Mouse (Mus musculus) limb, embryonic 13.5 days (tissue): ENCODE results near the gene Fam185a. TPM values are rescaled to one million over a fixed set of nuclear protein-coding genes. Genes with fewer than 3 reads are reported as not detected.

Experiments
- ATAC-seq: fragments of 200-750 bp; cut with Nextera tagmentation; 2 replicates; pipeline ENCODE4 v1.8.0; 2017; ENCODE audit warnings: low read depth, moderate number of reproducible peaks, moderate TSS enrichment; ENCODE audit not compliant: low FRiP score
- H3K27ac ChIP-seq: fragments of 300-500 bp; sonication (generic); 2 replicates; pipeline ENCODE4 v1.5.1; 2015; ENCODE audit warnings: inconsistent platforms, mild to moderate bottlenecking, moderate library complexity
- H3K27me3 ChIP-seq: fragments of 300-500 bp; sonication (generic); 2 replicates; pipeline ENCODE4 v1.6.1; 2015; ENCODE audit warnings: mild to moderate bottlenecking, inconsistent platforms
- H3K36me3 ChIP-seq: fragments of 300-500 bp; sonication (generic); 2 replicates; pipeline ENCODE4 v1.6.1; 2015; ENCODE audit warnings: inconsistent platforms, mild to moderate bottlenecking, moderate library complexity
- H3K4me1 ChIP-seq: fragments of 300-500 bp; sonication (generic); 2 replicates; pipeline ENCODE4 v1.6.1; 2015; ENCODE audit warnings: inconsistent platforms
- H3K4me2 ChIP-seq: fragments of 300-500 bp; sonication (generic); replicated peaks from 2 replicates; pipeline ENCODE4 v1.6.1; 2015; ENCODE audit warnings: inconsistent platforms, mild to moderate bottlenecking, moderate library complexity
- H3K4me3 ChIP-seq: fragments of 300-500 bp; sonication (generic); 2 replicates; pipeline ENCODE4 v1.5.1; 2015; ENCODE audit warnings: moderate library complexity, mild to moderate bottlenecking, inconsistent platforms
- H3K9ac ChIP-seq: fragments of 300-500 bp; sonication (generic); 2 replicates; pipeline ENCODE4 v1.6.1; 2015; ENCODE audit warnings: mild to moderate bottlenecking, inconsistent platforms
- H3K9me3 ChIP-seq: fragments of 300-500 bp; sonication (generic); 2 replicates; pipeline ENCODE4 v1.6.1; 2016; ENCODE audit warnings: inconsistent platforms
- WGBS: fragments of 180-500 bp; shearing (Covaris S2); methylation state at CpG from one replicate; pipeline ENCODE4 v1.1.7; 2015; 5-methylcytosine and 5-hydroxymethylcytosine counted together
- polyA plus RNA-seq: library from polyadenylated mRNA; unstranded; fragments of >200 nt; fragmentation: Nextera tagmentation; extraction: Ambion mirVana; gene quantifications from 2 replicates; pipeline ENCODE4 v1.2.1, GENCODE M21; 2015

Fam185a gene
- polyA plus RNA-seq, 1 experiment from 2014 or later: 5.1 TPM

DNA sequence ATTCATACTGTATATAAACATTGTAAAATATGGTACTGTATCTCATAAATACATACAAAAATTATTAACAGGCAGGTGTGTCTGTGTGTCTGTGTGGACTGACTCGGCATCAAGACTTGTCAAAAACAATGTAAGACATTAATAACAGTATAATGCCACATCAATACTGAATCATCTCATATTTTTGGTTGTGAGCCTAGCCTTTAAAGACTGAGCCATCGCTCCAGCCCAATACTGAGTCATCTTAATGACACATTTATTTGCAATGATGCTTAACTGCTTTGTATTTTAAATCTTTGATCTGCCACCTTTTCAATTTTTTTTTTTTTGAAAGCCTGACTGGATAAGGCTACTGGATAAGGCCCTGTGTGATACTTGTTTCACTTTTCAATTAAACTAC is 73.7 kb downstream of the Fam185a start:
- H3K27ac ChIP-seq: no peak overlapping the region
- peaks cover 43% of the 10 kb centered on the region for H3K4me1 ChIP-seq
- H3K9me3 ChIP-seq: no peaks in the 10 kb centered on the region
- no peak overlapping the region for H3K9ac ChIP-seq
- 85% methylated on average over 2 of the region's 2 CpGs for WGBS
- no peaks in the 10 kb centered on the region for H3K36me3 ChIP-seq
- H3K27me3 ChIP-seq: no peaks in the 10 kb centered on the region
- ATAC-seq: no peak
- no peak overlapping the region for H3K4me3 ChIP-seq
- H3K4me2 ChIP-seq: no peak overlapping the region

DNA sequence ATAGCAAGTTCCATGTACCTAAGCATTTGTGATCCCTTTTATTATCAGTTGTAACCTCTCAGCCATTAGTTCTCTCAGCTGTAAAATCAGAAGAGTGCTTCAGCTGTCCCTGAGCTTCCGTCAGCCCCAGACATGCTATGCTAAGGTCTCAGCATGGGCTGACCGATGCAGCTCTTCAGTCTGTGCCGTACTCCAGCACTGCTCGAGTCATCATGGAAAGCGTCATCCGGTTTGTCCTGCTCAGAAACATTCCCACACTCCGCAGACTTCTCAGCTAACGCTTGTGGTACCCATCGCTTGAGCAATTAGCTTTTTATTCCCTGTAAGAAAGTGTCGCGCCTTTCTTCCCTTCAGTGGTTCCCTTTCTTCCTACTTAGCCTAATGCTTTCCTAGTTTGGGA is 74.2 kb downstream of the Fam185a start:
- H3K4me1 ChIP-seq: peaks cover 43% of the 10 kb centered on the region
- H3K4me2 ChIP-seq: no peak overlapping the region
- no peak overlapping the region for H3K27ac ChIP-seq
- H3K27me3 ChIP-seq: no peaks in the 10 kb centered on the region
- H3K36me3 ChIP-seq: no peaks in the 10 kb centered on the region
- H3K9me3 ChIP-seq: no peaks in the 10 kb centered on the region
- WGBS: 77% methylated on average over 11 of the region's 11 CpGs
- no peak overlapping the region for H3K4me3 ChIP-seq
- no peak for ATAC-seq
- no peak overlapping the region for H3K9ac ChIP-seq

DNA sequence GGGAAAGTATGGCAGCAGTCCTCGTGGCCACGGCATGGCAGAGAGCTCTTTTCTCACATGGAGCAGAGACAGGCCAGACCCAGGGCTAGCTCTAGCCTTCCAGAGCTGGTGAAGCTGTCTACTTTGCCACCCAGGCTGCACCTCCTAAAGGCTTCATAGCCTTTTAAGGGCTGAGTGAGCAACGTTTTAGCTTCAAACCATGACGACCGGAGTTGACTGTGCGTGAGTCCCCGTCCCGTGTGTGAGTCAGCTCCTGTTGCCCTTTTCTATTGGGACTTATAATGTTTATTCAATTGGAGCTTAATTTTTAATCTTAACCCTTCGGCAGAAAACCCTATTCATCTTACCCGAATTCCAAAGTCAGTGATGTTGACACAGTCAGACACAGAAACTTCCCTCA is 75.4 kb downstream of the Fam185a start:
- H3K36me3 ChIP-seq: no peaks in the 10 kb centered on the region
- H3K9me3 ChIP-seq: no peaks in the 10 kb centered on the region
- no peak overlapping the region for H3K27ac ChIP-seq
- WGBS: 83% methylated on average over 10 of the region's 10 CpGs
- no peak overlapping the region for H3K4me2 ChIP-seq
- peaks cover 39% of the 10 kb centered on the region for H3K4me1 ChIP-seq
- ATAC-seq: no peak
- H3K27me3 ChIP-seq: no peaks in the 10 kb centered on the region
- no peak overlapping the region for H3K4me3 ChIP-seq
- no peak overlapping the region for H3K9ac ChIP-seq

DNA sequence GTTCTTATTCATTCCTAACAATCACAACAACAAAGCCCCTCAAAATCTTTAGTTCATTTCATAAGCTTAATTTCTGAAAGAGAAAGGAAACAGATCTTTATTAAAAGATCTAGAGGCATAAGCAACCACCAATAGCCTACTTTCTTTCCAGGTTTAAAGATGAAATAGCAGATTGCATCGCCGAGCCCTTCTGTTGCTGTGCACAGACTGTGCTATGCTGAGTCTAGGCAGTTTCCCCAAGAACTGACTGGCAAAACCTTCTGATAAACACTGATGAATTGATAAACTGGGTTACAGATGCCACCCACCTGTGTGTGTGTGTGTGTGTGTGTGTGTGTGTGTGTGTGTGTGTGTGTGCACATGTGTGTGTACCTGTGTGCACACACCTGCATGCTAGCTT is 76.2 kb downstream of the Fam185a start:
- H3K4me1 ChIP-seq: peaks cover 33% of the 10 kb centered on the region
- H3K36me3 ChIP-seq: no peaks in the 10 kb centered on the region
- no peak overlapping the region for H3K4me3 ChIP-seq
- H3K27me3 ChIP-seq: no peaks in the 10 kb centered on the region
- H3K4me2 ChIP-seq: no peak overlapping the region
- ATAC-seq: no peak
- no peak overlapping the region for H3K27ac ChIP-seq
- H3K9ac ChIP-seq: no peak overlapping the region
- WGBS: 86% methylated on average over 2 of the region's 2 CpGs
- H3K9me3 ChIP-seq: no peaks in the 10 kb centered on the region

GRCm38 (mm10) chr5:21502936-21503610 is 78.3 kb downstream of the Fam185a start:
- no peak; the same call in 1 of the 2 replicates for ATAC-seq
- Histone ChIP-seq H3K4me1 (peaks cover 28% of the 10 kb centered on the region), H3K36me3 (no peaks in the 10 kb centered on the region), H3K27me3 (no peaks in the 10 kb centered on the region), H3K27ac (no peak overlapping the region), H3K4me2 (no peak overlapping the region), H3K4me3 (no peak overlapping the region), H3K9me3 (no peaks in the 10 kb centered on the region), H3K9ac (no peak overlapping the region)
- 51% methylated on average over 13 of the region's 13 CpGs for WGBS

GRCm38 (mm10) chr5:21505159-21505558 is 80.4 kb downstream of the Fam185a start:
- no peak for ATAC-seq
- Histone ChIP-seq H3K27ac (no peak overlapping the region), H3K4me2 (no peak overlapping the region), H3K4me1 (peaks cover 19% of the 10 kb centered on the region), H3K36me3 (no peaks in the 10 kb centered on the region), H3K27me3 (no peaks in the 10 kb centered on the region), H3K9me3 (no peaks in the 10 kb centered on the region), H3K9ac (no peak overlapping the region), H3K4me3 (no peak overlapping the region)
- WGBS: 82% methylated on average over 8 of the region's 8 CpGs

- ATAC-seq: 0 out of 2 replicates have a peak, but pooled peaks have one; percentile 33
- Histone ChIP-seq H3K27me3 (no peaks in the 10 kb centered on the region), H3K36me3 (no peaks in the 10 kb centered on the region), H3K9me3 (no peaks in the 10 kb centered on the region), H3K27ac (no peak overlapping the region), H3K4me3 (no peak overlapping the region), H3K4me2 (no peak overlapping the region), H3K4me1 (peaks cover 8% of the 10 kb centered on the region), H3K9ac (no peak overlapping the region)
- whole genome bisulfite sequencing: 19% methylated on average over 1 of the region's 1 CpGs
Measured at GRCm38 (mm10) chr5:21506887-21507286, 82.1 kb downstream of the Fam185a start.

DNA sequence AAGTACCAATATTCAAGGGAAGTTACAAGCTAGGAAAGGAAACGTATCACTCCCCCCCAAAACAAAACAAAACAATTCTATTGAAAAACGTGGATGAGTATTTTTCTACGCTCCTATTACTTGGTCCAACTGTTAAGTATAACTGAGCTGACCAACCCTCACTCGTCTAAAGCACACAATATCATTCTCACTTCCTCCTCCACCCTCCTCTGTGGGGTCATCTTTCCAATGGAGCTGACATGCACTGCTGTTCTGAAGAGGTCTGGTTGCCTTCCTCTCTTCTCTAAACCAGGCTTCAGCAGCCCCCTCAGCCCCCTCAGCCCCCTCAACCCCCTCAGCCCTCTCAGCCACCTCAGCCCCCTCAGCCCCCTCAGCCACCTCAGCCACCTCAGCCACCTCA is 85.0 kb downstream of the Fam185a start:
- Histone ChIP-seq H3K36me3 (no peaks in the 10 kb centered on the region), H3K9me3 (no peaks in the 10 kb centered on the region), H3K9ac (no peak overlapping the region), H3K4me1 (peaks cover 12% of the 10 kb centered on the region), H3K27me3 (no peaks in the 10 kb centered on the region), H3K27ac (no peak overlapping the region), H3K4me3 (no peak overlapping the region), H3K4me2 (no peak overlapping the region)
- ATAC-seq: no peak
- 80% methylated on average over 4 of the region's 4 CpGs for WGBS

DNA sequence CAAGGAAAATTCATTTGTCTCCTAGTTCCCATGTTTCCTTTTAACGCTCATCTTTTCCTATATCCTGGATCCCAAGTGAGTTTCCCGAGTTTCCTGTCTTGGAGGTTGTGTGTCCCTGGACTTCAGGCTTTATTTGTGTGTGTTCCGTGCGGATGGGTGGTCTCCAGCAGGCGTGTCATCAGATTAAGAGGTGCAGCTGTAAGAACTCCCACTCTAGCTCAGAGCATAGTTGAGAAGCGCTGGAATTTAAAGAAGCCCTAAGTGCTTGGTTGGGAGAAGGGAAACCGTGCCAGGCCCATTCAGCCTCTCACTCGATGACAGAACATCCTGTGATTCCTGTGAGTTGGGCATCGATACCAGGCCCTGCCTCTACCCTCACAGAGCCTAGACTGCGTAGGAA is 88.6 kb downstream of the Fam185a start:
- no peaks in the 10 kb centered on the region for H3K9me3 ChIP-seq
- H3K4me2 ChIP-seq: no peak overlapping the region
- H3K4me3 ChIP-seq: no peak overlapping the region
- no peaks in the 10 kb centered on the region for H3K27me3 ChIP-seq
- no peak overlapping the region for H3K27ac ChIP-seq
- peaks cover 4% of the 10 kb centered on the region; the same call in 1 of the 2 replicates for H3K4me1 ChIP-seq
- no peak overlapping the region for H3K9ac ChIP-seq
- H3K36me3 ChIP-seq: no peaks in the 10 kb centered on the region
- no peak for ATAC-seq
- 70% methylated on average over 10 of the region's 10 CpGs for WGBS

- H3K36me3 ChIP-seq: no peaks in the 10 kb centered on the region
- H3K9me3 ChIP-seq: no peaks in the 10 kb centered on the region
- WGBS: 95% methylated on average over 2 of the region's 2 CpGs
- no peaks in the 10 kb centered on the region for H3K27me3 ChIP-seq
- H3K27ac ChIP-seq: no peak overlapping the region
- H3K4me3 ChIP-seq: no peak overlapping the region
- ATAC-seq: no peak
- H3K9ac ChIP-seq: no peak overlapping the region
- no peak overlapping the region for H3K4me2 ChIP-seq
- peaks cover 8% of the 10 kb centered on the region; the same call in 1 of the 2 replicates for H3K4me1 ChIP-seq
Measured at GRCm38 (mm10) chr5:21517562-21517961, 92.8 kb downstream of the Fam185a start.

DNA sequence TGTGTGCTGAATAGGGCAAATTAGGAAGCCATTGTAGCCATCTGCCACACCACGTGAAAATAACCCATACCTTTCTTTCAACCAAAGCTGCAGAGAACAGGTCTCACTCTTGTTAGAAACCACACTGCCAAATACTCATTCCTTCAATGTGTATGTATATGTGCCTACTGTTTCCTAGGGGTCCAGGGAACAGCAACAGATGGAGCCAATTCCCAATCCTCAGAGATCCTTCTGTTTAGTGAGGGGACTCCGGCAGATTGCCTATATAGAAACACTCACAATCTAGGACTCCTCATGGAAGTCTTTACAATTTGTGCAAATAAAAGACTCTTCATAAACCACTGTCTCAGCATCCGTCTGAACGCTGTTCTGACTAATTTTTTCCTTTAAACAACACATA is 93.4 kb downstream of the Fam185a start:
- H3K27me3 ChIP-seq: no peaks in the 10 kb centered on the region
- no peaks in the 10 kb centered on the region for H3K36me3 ChIP-seq
- no peak for ATAC-seq
- no peaks in the 10 kb centered on the region for H3K9me3 ChIP-seq
- no peak overlapping the region; the same call in 1 of the 2 replicates for H3K27ac ChIP-seq
- no peak overlapping the region for H3K4me3 ChIP-seq
- WGBS: 61% methylated on average over 4 of the region's 4 CpGs
- H3K4me1 ChIP-seq: peaks cover 4% of the 10 kb centered on the region; the same call in 1 of the 2 replicates
- no peak overlapping the region for H3K9ac ChIP-seq
- no peak overlapping the region for H3K4me2 ChIP-seq

GRCm38 (mm10) chr5:21519166-21519565 is 94.4 kb downstream of the Fam185a start:
- Histone ChIP-seq H3K4me1 (0 out of 2 replicates have a peak, but pooled peaks cover 4% of the 10 kb centered on the region), H3K9me3 (no peaks in the 10 kb centered on the region), H3K36me3 (no peaks in the 10 kb centered on the region), H3K9ac (no peak overlapping the region), H3K4me3 (no peak overlapping the region), H3K4me2 (no peak overlapping the region), H3K27ac (no peak overlapping the region), H3K27me3 (no peaks in the 10 kb centered on the region)
- WGBS: 58% methylated on average over 3 of the region's 3 CpGs
- ATAC-seq: no peak
